Mouse (Mus musculus): ENCODE results near the gene Krt35. TPM values are rescaled to one million over a fixed set of nuclear protein-coding genes. Genes with fewer than 3 reads are reported as not detected.

Gene Krt35
- total RNA-seq (2012; rRNA removed): not detected in 2 replicates

DNA sequence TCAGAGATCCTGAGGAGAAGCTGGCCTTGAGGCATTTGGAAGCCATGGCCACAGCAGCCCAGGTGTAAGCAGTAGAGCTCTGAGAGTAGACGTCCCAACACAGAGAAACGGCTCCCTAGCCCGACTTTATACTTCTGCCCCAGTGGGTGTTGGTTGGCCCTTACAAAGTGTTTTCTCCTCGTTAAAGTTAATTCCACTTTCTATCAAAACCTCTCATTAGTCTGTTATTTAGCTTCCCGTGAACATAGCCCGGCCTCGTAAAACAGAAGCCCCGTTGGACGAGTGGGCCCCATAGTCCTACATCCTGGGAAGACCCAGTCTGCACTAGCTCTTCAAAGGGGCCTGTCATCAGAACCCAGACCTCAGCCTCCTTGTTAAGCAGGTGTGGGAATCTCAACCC lies at the start of gene Krt35:
Gene Krt35 (minus strand): TSS at position 101 of the 400 bp plus-strand sequence.
- Histone ChIP-seq H3K36me3 (ENCODE audit: control insufficient read depth, insufficient read depth, low read length, poor library complexity, severe bottlenecking) (no peaks in the 10 kb centered on the region), H3K9ac (ENCODE audit: insufficient read depth, low read depth, low read length, poor library complexity, severe bottlenecking) (no peak within 1 kb of the TSS), H3K27ac (ENCODE audit: insufficient read depth, low read depth, low read length, poor library complexity, severe bottlenecking) (no peak within 1 kb of the TSS), H3K4me1 (ENCODE audit: control insufficient read depth in 2 of 2, insufficient read depth in 2 of 2, low read length in 2 of 2, poor library complexity in 1 of 2) (no peaks in the 10 kb centered on the region), H3K9me3 (ENCODE audit: control insufficient read depth, insufficient read depth, low read depth, low read length) (no peaks in the 10 kb centered on the region), H3K4me3 (ENCODE audit: insufficient read depth in 1 of 2, low read depth in 1 of 2, low read length in 2 of 2, poor library complexity in 1 of 2, severe bottlenecking in 1 of 2) (no peak within 1 kb of the TSS)
- DNase-seq (ENCODE audit: low read depth, low spot score): no peak
- in situ Hi-C loops (cut with MboI; ENCODE audit: low sequenced_read_pairs in 2 of 2, unreplicated experiment in 2 of 2): no loop called here
- no peak for TF ChIP-seq HCFC1 (IDR thresholded peaks at IDR 0.05; ENCODE audit: borderline replicate concordance, insufficient read depth, low read length)

- TF ChIP-seq ZC3H11A (IDR thresholded peaks at IDR 0.05; ENCODE audit: borderline replicate concordance, low read depth, low read length) (no peak), ZNF384 (IDR thresholded peaks at IDR 0.05; ENCODE audit: low read depth, low read length) (no peak)
- H3K9me3 ChIP-seq (ENCODE audit: control insufficient read depth, insufficient read depth, low read depth, low read length): no peaks in the 10 kb centered on the region
- H3K9ac ChIP-seq (ENCODE audit: insufficient read depth, low read depth, low read length, poor library complexity, severe bottlenecking): no peak overlapping the region
- peaks cover 3 to 4% of the 10 kb centered on the region in 2 experiments; a peak in 2 of 4 replicates for H3K4me1 ChIP-seq (ENCODE audit: control insufficient read depth in 2 of 2, insufficient read depth in 2 of 2, low read length in 2 of 2, poor library complexity in 1 of 2)
- peak overlapping the region; percentile 62 to 66 for H3K4me3 ChIP-seq (ENCODE audit: insufficient read depth in 1 of 2, low read depth in 1 of 2, low read length in 2 of 2, poor library complexity in 1 of 2, severe bottlenecking in 1 of 2)
- H3K27ac ChIP-seq (ENCODE audit: insufficient read depth, low read depth, low read length, poor library complexity, severe bottlenecking): no peak overlapping the region
- DNase-seq (ENCODE audit: low read depth, low spot score): no peak
- H3K36me3 ChIP-seq (ENCODE audit: control insufficient read depth, insufficient read depth, low read length, poor library complexity, severe bottlenecking): no peaks in the 10 kb centered on the region
- in situ Hi-C loops (cut with MboI; ENCODE audit: low sequenced_read_pairs in 2 of 2, unreplicated experiment in 2 of 2): no loop called here
Measured at GRCm38 (mm10) chr11:100145104-100145503, 49.1 kb upstream of the Krt35 start.

DNA sequence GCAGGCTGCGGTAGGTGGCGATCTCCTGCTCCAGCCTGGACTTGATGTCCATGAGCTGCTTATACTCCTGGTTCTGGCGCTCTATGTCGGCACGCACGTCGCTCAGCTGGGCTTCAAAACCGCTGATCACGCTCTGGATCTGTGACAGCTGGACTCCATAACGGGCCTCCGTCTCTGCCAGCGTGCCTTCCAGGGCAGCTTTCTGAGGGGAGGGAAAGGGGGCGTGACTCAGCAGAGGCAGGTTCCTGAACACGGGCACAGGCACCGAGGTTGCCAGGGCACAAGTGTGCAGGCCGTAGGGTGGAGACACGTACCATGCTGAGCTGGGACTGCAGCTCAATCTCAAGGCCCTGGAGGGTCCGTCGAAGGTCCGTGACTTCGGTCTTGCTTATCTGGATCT lies 44.9 kb upstream of the Krt35 start:
- peaks cover 0 to 6% of the 10 kb centered on the region in 2 experiments; a peak in 1 of 4 replicates for H3K4me1 ChIP-seq (ENCODE audit: control insufficient read depth in 2 of 2, insufficient read depth in 2 of 2, low read length in 2 of 2, poor library complexity in 1 of 2)

DNA sequence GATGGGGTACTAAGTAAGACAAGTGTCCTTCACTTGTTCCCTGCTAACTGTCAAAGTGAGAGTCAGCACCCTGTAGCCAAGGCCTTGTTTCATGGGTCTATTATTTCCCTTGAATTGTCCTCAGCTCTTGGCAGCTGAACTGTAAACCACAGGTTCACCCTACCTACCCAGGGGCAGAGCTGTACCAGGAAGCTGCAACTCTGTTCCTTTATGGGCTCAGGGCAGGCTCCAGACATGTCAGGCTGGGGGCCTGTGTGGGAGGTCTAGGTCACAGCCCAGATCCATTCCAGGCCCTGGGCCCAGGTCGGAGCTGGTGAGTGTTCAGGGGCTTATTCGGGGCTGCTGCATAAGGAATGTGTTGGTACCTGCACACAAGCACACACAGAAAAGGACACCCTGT lies 43.4 kb upstream of the Krt35 start:
- Histone ChIP-seq H3K4me3 (ENCODE audit: insufficient read depth in 1 of 2, low read depth in 1 of 2, low read length in 2 of 2, poor library complexity in 1 of 2, severe bottlenecking in 1 of 2) (no peak overlapping the region), H3K4me1 (ENCODE audit: control insufficient read depth in 2 of 2, insufficient read depth in 2 of 2, low read length in 2 of 2, poor library complexity in 1 of 2) (peaks cover 0 to 4% of the 10 kb centered on the region in 2 experiments; a peak in 1 of 4 replicates), H3K9ac (ENCODE audit: insufficient read depth, low read depth, low read length, poor library complexity, severe bottlenecking) (no peak overlapping the region), H3K9me3 (ENCODE audit: control insufficient read depth, insufficient read depth, low read depth, low read length) (no peaks in the 10 kb centered on the region), H3K27ac (ENCODE audit: insufficient read depth, low read depth, low read length, poor library complexity, severe bottlenecking) (no peak overlapping the region), H3K36me3 (ENCODE audit: control insufficient read depth, insufficient read depth, low read length, poor library complexity, severe bottlenecking) (no peaks in the 10 kb centered on the region)
- in situ Hi-C loops (cut with MboI; ENCODE audit: low sequenced_read_pairs in 2 of 2, unreplicated experiment in 2 of 2): no loop called here
- TF ChIP-seq ZC3H11A (IDR thresholded peaks at IDR 0.05; ENCODE audit: borderline replicate concordance, low read depth, low read length) (no peak), ZNF384 (IDR thresholded peaks at IDR 0.05; ENCODE audit: low read depth, low read length) (no peak), MAFK (IDR thresholded peaks at IDR 0.05; ENCODE audit: insufficient read depth, low read depth, low read length) (no peak), HCFC1 (IDR thresholded peaks at IDR 0.05; ENCODE audit: borderline replicate concordance, insufficient read depth, low read length) (no peak), CHD2 (IDR thresholded peaks at IDR 0.05; ENCODE audit: low read depth, low read length) (no peak)
- no peak for DNase-seq (ENCODE audit: low read depth, low spot score)

More for the DNA sequence above, 44.9 kb upstream of the Krt35 start:
- DNase-seq (ENCODE audit: low read depth, low spot score): no peak
- no peak overlapping the region for H3K9ac ChIP-seq (ENCODE audit: insufficient read depth, low read depth, low read length, poor library complexity, severe bottlenecking)
- H3K36me3 ChIP-seq (ENCODE audit: control insufficient read depth, insufficient read depth, low read length, poor library complexity, severe bottlenecking): no peaks in the 10 kb centered on the region
- H3K27ac ChIP-seq (ENCODE audit: insufficient read depth, low read depth, low read length, poor library complexity, severe bottlenecking): no peak overlapping the region
- in situ Hi-C loops (cut with MboI; ENCODE audit: low sequenced_read_pairs in 2 of 2, unreplicated experiment in 2 of 2): no loop called here
- H3K4me3 ChIP-seq (ENCODE audit: insufficient read depth in 1 of 2, low read depth in 1 of 2, low read length in 2 of 2, poor library complexity in 1 of 2, severe bottlenecking in 1 of 2): no peak overlapping the region
- no peak for TF ChIP-seq CHD2 (IDR thresholded peaks at IDR 0.05; ENCODE audit: low read depth, low read length)
- TF ChIP-seq HCFC1 (IDR thresholded peaks at IDR 0.05; ENCODE audit: borderline replicate concordance, insufficient read depth, low read length): no peak
- no peak for TF ChIP-seq ZNF384 (IDR thresholded peaks at IDR 0.05; ENCODE audit: low read depth, low read length)
- TF ChIP-seq MAFK (IDR thresholded peaks at IDR 0.05; ENCODE audit: insufficient read depth, low read depth, low read length): no peak
- no peak for TF ChIP-seq ZC3H11A (IDR thresholded peaks at IDR 0.05; ENCODE audit: borderline replicate concordance, low read depth, low read length)
- no peaks in the 10 kb centered on the region for H3K9me3 ChIP-seq (ENCODE audit: control insufficient read depth, insufficient read depth, low read depth, low read length)

GRCm38 (mm10) chr11:100138809-100139208 lies 42.8 kb upstream of the Krt35 start:
- H3K9ac ChIP-seq (ENCODE audit: insufficient read depth, low read depth, low read length, poor library complexity, severe bottlenecking): no peak overlapping the region
- no peak overlapping the region for H3K4me3 ChIP-seq (ENCODE audit: insufficient read depth in 1 of 2, low read depth in 1 of 2, low read length in 2 of 2, poor library complexity in 1 of 2, severe bottlenecking in 1 of 2)
- H3K36me3 ChIP-seq (ENCODE audit: control insufficient read depth, insufficient read depth, low read length, poor library complexity, severe bottlenecking): no peaks in the 10 kb centered on the region
- no peak for DNase-seq (ENCODE audit: low read depth, low spot score)
- TF ChIP-seq ZC3H11A (IDR thresholded peaks at IDR 0.05; ENCODE audit: borderline replicate concordance, low read depth, low read length) (no peak), CHD2 (IDR thresholded peaks at IDR 0.05; ENCODE audit: low read depth, low read length) (no peak), MAFK (IDR thresholded peaks at IDR 0.05; ENCODE audit: insufficient read depth, low read depth, low read length) (no peak), HCFC1 (IDR thresholded peaks at IDR 0.05; ENCODE audit: borderline replicate concordance, insufficient read depth, low read length) (no peak), ZNF384 (IDR thresholded peaks at IDR 0.05; ENCODE audit: low read depth, low read length) (no peak)
- 0 out of 4 replicates have a peak, but pooled peaks cover 0 to 4% of the 10 kb centered on the region in 2 experiments for H3K4me1 ChIP-seq (ENCODE audit: control insufficient read depth in 2 of 2, insufficient read depth in 2 of 2, low read length in 2 of 2, poor library complexity in 1 of 2)
- H3K9me3 ChIP-seq (ENCODE audit: control insufficient read depth, insufficient read depth, low read depth, low read length): no peaks in the 10 kb centered on the region
- in situ Hi-C loops (cut with MboI; ENCODE audit: low sequenced_read_pairs in 2 of 2, unreplicated experiment in 2 of 2): no loop called here
- H3K27ac ChIP-seq (ENCODE audit: insufficient read depth, low read depth, low read length, poor library complexity, severe bottlenecking): no peak overlapping the region

All from ES-E14 (cell line).